Mouse (Mus musculus): ENCODE results near the gene Asb2.

Gene Asb2

GRCm38 (mm10) chr12:103358951-103359801, 3.4 kb upstream of the Asb2 start:
- peak; percentile 47 for DNase-seq

DNA sequence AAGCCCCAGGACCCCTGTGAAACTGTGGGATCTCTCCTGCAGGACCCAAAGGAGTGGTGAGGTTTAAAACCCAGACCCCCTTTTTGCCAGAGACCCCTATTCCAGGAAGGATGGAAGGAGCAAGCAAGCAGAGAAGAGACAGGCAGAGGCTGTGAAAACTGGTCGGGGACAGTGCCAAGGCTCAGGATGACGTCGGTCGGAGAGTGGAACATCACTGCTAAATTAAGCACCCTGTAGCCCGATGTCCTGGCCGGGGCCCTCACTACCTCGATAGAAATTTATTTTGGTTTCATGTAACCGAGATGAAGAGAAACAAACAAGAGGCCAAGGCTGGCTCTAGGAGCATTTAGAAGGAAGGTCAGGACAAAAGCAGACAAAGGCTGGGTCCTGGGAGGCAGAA, 2.4 kb upstream of the Asb2 start:
- DNase-seq = no peak

DNA sequence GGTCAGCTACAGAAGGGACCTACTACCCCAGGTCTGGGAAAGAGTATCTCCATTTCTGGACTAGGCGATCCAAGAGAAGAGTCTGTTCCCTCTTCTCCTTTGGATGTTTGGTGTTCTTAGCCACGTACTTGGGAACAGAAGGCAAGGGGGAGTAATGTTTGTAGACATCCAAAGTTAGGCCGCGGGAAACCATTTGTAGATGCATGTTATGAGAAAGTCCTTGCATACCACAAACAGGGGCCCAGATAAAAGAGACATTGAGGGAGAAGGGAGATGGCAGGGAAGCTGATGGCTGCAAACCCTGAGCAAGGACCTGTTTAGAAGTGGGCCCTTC, 581 bp upstream of the Asb2 start:
- DNase-seq = no peak

DNA sequence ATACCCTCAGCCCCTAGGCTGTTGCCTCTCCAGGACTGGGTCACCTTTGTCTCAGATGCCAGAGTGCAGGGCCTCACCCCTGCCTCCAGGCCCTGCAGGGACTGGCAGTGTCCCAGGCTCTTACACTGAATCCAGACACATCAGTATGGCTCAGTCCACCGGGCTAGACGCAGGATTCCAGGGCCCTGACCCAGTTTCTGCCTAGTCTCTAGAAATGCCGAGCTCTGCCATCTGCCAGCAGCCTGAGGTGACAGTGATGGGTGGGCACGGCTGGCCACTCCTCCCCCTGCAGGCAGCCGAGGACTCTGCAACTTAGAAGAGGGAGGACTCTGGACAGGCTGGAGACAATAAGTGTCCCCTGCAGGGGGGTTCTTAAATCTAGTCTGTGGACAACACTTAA, 2.3 kb downstream of the Asb2 start:
- peak; percentile 96 for DNase-seq

DNA sequence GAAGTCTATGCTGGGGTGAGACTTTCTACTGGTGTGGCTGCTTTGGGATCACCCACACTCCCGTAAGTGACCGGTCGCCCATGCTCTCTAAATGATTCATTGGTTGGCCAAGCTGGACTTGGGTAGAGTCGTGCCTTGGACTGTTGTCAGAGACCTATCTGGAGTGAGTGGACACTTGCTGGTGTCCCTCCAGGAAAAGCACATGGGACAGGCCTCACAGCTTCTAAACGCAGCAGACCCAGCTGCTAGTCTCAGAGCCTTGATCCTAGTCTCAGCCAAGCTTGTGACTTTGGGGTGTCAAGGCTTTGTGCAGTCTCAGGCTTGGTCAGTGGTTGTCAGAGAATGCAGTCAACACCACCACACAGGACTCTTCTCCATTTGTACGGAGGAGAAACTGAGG, 3.1 kb downstream of the Asb2 start:
- DNase-seq = no peak

DNA sequence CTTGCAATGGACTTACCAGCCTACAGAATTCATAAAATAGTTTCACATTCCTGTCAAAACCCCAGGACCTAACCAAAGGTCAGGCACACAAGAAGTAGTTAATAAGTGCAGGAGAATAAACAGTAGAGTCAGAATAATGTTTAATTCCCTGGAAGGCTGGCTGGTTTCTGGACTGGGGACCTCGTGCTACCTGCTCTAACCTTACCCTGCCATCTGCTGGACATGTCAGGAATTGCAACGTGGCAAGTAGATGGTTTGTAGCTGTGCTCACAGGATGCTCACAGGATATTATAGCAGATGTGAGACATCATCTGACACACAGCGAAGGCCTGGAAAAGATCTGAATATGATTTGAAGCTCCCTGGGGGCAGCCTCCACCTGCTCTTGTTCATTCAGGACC, 7.3 kb downstream of the Asb2 start:
- DNase-seq = peak; percentile 88

DNA sequence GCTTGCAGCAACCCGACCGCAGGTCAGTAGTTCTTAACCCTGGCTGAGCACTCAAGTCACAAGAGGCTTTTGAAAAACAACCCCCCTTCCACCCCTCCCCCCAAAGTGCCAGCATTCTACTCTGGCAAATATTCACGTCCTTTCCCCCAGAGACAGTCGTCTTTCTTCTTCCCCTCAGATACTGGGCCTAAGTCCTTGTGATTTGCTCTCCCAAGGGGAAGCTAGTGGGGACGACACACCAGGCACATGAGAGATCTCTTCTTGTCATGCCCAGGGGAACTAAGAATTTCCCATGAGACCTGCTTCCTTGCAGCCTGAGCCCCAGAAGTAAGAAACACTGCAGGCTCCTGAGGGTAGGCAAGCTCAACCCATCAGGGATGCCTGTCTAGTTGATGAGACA, 8.4 kb downstream of the Asb2 start:
- no peak for DNase-seq

DNA sequence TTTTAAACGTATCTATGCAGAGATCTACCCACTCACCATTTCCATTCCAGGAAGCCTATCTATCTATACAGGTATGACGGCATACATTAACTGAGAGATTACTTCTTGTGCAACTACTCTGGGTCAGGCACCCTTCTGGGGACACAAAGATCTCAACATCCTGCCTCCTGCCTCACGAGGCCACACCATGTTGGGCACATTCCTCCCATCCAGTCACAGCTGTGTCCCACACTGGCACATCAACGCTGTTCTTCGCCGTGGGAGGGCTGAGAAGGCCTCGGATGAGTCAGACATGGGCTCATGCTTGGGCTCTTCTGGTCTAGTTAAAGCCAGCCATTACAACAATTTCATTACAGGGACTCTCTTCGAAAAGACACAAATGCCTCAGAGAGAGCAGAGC, 8.9 kb downstream of the Asb2 start:
- DNase-seq = no peak

DNA sequence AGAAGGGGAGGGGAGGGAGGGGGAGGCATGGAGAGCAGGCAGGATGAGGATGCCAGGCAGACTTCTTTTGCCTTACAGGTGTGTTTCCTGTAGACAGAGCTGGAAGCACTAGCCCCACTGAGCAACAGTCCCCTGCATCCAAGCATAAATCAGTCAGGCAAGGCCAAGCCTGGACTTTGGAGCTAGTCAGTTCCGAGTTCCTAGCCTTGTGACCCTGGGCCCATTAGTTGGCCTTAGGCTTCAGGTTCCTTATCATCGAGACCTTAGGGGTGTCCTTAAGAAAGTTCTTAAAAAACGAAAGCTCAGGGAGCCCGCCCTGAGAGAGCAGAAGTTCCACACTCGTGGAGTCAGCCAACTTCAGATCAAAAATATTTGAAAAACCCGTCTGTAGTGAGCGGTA, 10.9 kb downstream of the Asb2 start:
- no peak for DNase-seq

DNA sequence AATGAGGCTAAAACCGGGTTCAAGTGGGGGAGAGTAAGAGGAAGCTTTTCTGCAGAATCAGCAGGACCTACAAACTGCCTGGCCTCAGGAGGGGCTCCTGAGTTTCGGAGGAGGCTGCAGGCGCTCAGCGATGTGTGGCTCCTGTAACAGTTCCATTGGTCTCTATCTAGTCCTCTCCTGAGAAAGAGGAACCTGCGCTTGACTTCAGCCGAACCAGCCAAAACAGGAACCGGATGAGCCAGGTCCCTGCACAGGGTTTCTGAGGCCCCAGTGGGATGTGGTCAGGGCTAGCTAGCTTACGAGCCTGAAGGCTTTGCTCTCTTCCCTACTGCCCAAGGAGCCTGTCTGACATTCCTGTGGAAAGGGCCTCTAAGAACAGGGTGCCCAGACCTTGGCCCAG, 12.3 kb downstream of the Asb2 start:
- no peak for DNase-seq

DNA sequence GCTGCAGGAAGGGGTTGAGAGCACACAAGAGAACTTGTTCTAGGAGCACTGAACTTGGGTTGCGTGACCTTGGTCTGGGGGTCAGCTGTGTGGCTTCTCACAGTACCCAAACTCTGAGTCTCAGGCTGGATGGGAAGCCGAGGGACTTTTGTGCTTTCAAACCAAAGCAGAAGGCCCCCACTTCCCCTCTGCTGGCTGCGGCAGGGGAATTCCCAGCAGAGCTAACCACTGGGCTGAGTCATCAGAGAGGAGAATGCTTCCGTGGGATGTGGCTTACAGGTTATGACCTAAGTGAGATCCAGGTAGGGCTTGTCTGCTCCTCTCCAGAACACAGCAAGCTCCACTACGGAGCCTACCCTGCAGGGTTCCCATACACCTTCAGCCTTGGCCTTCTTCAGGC, 14.6 kb downstream of the Asb2 start:
- DNase-seq = no peak

DNA sequence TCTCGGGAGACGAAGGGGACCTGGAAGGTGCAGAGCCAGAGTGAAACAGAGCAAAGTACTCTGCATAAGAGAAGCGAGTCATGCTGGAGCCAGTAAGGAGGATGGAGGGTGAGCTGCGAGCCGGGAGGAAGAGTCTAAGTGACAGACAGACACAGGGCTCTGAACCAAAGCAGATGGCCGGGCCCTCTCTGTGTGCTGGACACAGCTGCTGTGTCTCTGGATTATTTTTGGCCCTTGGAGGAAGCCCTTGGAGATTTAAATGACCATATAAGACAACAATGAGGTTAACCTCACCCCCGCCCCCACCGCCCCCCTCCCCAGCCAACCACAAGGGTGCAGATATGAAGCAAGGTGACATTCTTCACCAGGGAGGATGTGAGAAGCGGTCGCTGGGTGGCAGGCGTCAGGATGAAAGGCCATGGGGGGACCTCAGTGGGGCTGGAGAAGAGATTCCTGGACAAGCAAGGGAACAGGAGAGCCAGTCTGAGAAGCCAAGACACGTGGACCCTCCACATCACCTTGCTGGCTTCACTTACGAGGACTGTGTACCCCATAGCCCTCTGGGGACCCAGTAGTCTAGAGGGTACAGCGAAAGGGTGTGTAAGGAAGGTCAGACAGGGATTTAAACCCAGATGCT, 17.5 kb downstream of the Asb2 start:
- DNase-seq = no peak

DNA sequence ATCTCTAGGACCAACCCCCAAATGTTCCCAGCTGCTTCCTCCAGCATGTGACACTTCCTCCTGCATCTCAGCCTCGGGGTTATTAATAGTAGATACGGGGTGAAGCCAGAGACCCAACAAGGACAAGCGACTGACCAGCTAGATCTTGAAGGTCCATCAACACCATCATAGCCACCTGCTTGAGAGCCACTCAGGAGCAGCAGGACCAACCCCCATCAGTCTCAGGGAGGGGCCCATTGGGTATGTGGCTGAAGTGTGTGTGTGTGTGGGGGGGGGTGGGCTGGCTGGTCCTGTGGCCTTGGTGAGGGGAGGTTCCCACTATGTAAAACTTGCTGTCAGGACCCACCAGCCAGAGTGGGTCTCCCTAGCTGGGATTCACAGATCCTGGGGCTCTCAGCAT, 19.0 kb downstream of the Asb2 start:
- no peak for DNase-seq

DNA sequence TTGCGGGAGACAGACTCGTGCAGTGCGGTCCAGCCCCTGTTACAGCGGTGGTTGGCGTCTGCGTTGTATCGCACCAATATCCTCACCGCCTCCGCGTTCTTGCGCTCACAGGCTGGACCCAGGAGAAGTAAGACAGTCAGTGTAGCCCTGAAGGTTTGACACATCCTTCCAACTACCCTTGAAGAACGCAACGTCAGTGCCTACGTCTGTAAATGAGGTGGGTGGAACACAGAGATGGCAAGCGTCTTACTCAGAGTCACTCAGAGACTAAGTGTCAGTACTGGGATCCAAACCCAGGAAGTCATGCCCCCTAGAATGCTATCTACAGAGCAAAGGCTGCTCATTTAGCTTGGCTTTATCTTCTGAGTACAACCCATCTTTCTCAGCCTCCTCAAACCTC, 22.4 kb downstream of the Asb2 start:
- DNase-seq = no peak

DNA sequence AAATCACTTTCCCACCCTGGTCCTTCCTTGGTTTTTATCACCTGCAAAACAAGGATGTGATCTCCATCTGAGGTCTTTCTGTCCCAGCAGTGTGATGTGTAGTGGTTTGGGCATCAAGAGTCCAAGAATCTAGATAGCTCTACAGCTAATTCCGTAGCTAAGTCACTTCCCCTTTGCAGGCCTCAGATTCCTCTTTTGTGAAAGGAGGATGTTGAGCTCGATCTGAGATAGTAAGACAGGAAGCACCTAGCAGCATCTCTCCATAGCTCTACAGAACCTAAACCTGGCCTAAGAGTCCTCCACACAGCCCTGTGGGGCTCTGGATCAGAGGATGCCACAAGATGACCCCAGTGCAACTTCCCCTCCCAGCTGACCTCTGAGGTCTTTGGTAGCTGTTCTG, 22.9 kb downstream of the Asb2 start:
- no peak for DNase-seq

DNA sequence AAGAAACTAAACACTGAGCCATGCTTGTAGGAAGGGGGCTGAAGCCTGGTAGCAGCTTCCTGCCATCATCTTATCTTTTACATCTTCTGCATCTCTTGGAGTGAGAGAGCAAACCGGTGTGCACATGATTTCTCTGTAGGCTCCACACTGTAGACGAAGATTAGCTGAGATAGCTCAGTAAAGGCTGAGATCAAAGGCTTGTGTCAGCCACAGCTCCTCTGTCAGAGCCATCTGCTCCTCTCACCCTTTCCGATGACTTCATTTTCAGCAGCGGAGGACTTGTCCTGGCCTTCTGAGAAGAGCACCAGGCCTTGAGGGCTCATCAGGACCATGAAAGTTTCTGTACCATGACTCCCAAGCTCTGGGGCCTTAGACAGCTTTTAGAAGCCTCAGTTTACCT, 24.3 kb downstream of the Asb2 start:
- no peak for DNase-seq

GRCm38 (mm10) chr12:103328448-103329191, 27.2 kb downstream of the Asb2 start:
- DNase-seq = no peak

DNA sequence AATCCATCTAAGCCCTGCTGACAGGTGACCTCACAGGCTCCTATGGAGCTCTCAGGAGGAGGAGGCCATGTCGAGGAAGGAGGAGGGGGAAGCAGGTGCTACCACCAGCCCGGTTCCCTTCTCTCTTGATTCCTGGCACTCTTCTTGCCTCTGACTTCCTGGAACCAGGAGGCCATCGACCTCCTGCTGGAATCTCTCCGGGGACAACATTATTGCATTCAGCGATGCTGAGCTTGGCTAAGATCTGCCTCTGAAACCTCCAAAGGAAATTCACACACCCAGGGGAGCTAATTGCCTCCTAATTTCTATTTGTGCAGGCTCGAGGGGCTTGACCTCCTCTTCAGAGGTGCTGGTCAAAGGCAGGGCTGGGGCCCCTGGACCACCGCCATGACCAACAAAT, 28.7 kb downstream of the Asb2 start:
- DNase-seq = peak; percentile 46

DNA sequence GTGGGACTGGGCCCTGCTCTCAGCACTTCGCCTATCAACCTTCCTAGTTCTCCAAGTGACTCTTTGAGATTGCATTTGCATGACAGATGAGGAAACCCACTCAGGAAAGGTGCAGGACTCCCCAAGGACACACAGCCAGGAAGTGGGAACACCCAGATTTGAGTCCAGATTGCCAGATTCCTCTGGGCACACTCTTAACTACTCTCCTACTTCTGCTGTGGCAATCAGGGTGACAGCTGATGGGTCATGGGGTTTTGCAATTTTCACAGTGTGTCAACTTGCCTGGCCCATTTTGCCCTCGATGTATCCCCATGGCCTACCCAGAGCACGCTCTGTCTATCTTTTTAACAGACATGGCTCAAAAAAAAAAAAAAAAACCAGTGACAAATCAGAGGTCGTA, 29.2 kb downstream of the Asb2 start:
- DNase-seq = no peak

DNA sequence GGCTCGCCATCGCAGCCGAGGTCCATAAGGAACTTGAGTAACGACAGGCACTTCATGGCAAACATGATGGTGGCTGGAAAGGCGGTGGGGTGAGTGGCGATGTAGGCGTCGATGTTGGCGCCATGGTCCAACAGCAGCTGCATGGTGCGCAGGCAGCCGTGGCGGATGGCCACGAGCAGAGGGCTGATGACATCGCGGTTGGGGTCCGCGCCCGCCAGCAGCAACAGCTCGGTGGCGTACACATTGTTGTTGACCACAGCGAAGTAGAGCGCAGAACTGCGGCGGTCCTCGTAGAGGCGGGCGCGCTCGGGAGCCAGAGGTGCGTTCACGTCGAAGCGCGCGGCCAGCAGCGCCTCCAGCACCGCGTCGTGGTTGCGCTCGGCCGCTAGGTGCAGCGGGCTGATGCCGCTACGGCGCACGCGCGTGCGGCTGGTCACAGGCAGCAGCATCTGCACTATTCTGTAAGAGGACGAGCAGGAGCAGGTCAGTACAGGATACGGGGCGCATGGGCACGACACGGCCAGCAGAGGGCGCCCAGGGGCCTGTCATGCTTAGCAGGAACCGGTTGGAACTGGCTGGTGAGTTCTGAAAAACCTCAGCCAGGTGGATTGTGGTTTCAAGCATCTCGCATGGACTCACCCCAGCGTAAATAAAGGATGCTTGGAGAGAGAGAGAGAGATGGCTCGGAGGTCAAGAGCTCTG, 30.5 kb downstream of the Asb2 start:
- peak; percentile 96 for DNase-seq

DNA sequence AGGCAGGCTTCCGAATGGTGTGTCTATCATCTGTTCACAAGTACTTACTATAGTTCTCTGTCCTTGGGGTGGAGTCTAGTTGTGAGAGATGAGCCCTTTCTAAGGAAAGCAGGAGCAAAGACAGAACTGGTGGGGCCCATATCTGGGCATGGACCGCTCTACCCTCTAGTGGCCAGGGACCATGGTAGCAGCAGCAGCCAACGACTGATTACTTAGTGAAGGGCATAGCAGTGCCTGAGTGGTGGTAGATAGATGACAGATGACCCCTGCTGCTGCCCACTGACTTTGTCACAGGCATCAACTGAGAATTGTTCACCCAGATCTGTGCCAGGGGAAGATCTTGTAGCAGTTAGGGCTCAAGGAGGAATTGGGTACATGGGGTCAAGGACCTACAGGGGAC, 33.0 kb downstream of the Asb2 start:
- peak; percentile 62 for DNase-seq

DNA sequence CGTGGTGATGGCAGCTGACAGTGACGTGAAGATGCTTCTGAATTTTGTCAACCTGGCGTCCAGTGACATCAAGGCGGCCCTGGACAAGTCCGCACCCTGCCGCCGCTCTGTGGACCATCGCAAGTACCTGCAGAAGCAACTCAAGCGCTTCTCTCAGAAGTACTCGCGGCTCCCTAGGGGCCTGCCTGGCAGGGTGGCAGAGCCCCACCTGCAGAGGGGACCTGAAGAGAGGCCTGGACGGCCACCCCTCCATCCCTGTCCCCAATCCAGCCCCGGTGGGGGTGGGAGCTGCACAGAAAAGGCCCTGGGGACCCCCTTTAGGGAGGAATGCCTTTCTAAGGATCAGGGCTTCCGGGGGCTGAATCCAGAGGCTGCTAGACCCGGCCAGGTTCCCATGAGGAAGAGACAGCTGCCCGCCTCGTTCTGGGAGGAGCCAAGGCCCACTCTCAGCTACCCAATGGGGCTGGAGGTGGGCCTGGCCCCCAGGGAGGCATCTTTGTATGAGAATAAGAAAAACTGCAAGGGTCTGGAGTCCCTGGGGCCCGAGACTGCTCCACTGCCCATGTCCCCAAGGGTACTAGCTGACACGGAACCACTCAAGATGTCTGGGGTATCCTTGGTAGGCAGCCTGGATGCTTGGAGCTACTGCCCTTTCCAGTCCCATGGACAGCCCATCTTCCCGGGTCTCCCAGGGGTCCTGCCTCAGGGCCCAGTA, 39.8 kb downstream of the Asb2 start:
- no peak for DNase-seq

Measured in retina, postnatal 1 day (tissue).